Mouse (Mus musculus) neural tube, embryonic 13.5 days (tissue): Measurements from ENCODE around the gene Pi4kb. TPM values are rescaled to one million over a fixed set of nuclear protein-coding genes. Genes with fewer than 3 reads are reported as not detected.
"Not testable (repeated sequence)": the region's sequence is repeated elsewhere in the genome, so short reads cannot be mapped to it uniquely, and the experiment has no call there.

Source experiments
- ATAC-seq: fragments of 200-750 bp; cut with Nextera tagmentation; 2 replicates; pipeline ENCODE4 v1.8.0; 2017; ENCODE audit warnings: low read depth, mild to moderate bottlenecking, moderate TSS enrichment, moderate library complexity
- H3K27ac ChIP-seq: fragments of 300-500 bp; sonication (generic); replicated peaks from 2 replicates; pipeline ENCODE4 v1.5.1; 2015; ENCODE audit warnings: moderate library complexity, mild to moderate bottlenecking, inconsistent platforms
- H3K27me3 ChIP-seq: fragments of 300-500 bp; sonication (generic); 2 replicates; pipeline ENCODE4 v1.6.1; 2015; ENCODE audit warnings: mild to moderate bottlenecking, inconsistent platforms
- H3K36me3 ChIP-seq: fragments of 300-500 bp; sonication (generic); 2 replicates; pipeline ENCODE4 v1.6.1; 2015; ENCODE audit warnings: mild to moderate bottlenecking, inconsistent platforms
- H3K4me1 ChIP-seq: fragments of 300-500 bp; sonication (generic); replicated peaks from 2 replicates; pipeline ENCODE4 v1.6.1; 2015; ENCODE audit warnings: inconsistent platforms
- H3K4me2 ChIP-seq: fragments of 300-500 bp; sonication (generic); 2 replicates; pipeline ENCODE4 v1.6.1; 2015; ENCODE audit warnings: inconsistent platforms, mild to moderate bottlenecking, moderate library complexity
- H3K4me3 ChIP-seq: fragments of 300-500 bp; sonication (generic); 2 replicates; pipeline ENCODE4 v1.5.1; 2015; ENCODE audit warnings: mild to moderate bottlenecking, inconsistent platforms
- H3K9ac ChIP-seq: fragments of 300-500 bp; sonication (generic); 2 replicates; pipeline ENCODE4 v1.6.1; 2015; ENCODE audit warnings: moderate library complexity, mild to moderate bottlenecking, inconsistent platforms
- H3K9me3 ChIP-seq: fragments of 300-500 bp; sonication (generic); 2 replicates; pipeline ENCODE4 v1.6.1; 2016; ENCODE audit warnings: inconsistent platforms
- WGBS: fragments of 180-500 bp; shearing (Covaris S2); methylation state at CpG from one replicate; pipeline ENCODE4 v1.1.7; 2015; 5-methylcytosine and 5-hydroxymethylcytosine counted together
- polyA plus RNA-seq: library from polyadenylated mRNA; unstranded; fragments of >200 nt; fragmentation: Nextera tagmentation; extraction: Ambion mirVana; gene quantifications from 2 replicates; pipeline ENCODE4 v1.2.1, GENCODE M21; 2015

Pi4kb gene
- polyA plus RNA-seq, 1 experiment from 2014 or later: 26.7 TPM

DNA sequence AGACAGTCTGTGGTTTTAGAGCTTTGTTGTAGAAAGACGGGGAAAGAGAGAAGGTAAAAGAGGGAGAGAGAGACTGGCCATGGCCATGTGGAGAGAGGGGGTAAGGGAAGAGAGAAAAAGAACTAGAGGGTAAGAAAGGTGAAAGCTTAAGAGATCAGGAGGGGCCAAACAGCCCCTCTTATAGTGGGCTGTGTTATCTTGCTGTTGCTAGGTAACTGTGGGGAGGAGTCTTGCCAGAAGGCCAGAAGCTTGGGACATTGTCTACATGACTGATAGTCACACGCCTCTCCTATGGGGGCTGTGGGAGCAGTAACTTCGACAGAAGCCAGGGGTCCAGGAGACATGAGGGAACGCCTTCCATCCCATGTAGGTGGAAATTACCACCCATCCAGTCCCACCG, 50.7 kb downstream of the Pi4kb start:
- ATAC-seq: no peak
- 30% methylated on average over 5 of the region's 5 CpGs for WGBS

GRCm38 (mm10) chr3:95027057-95027645, 52.6 kb downstream of the Pi4kb start:
- Histone ChIP-seq H3K27me3 (no peaks in the 10 kb centered on the region), H3K4me3 (no peak overlapping the region), H3K9me3 (no peaks in the 10 kb centered on the region), H3K9ac (no peak overlapping the region), H3K27ac (no peak overlapping the region), H3K36me3 (peaks cover 27% of the 10 kb centered on the region), H3K4me2 (no peak overlapping the region), H3K4me1 (peaks cover 19% of the 10 kb centered on the region)
- ATAC-seq: no peak
- 39% methylated on average over 5 of the region's 5 CpGs for WGBS

More for the DNA sequence above, 50.7 kb downstream of the Pi4kb start:
- Histone ChIP-seq H3K27me3 (no peaks in the 10 kb centered on the region), H3K9ac (0 out of 2 replicates have a peak overlapping the region, but pooled peaks have one; percentile 26), H3K4me1 (peaks cover 19% of the 10 kb centered on the region), H3K4me3 (no peak overlapping the region), H3K9me3 (no peaks in the 10 kb centered on the region), H3K27ac (no peak overlapping the region), H3K4me2 (no peak overlapping the region), H3K36me3 (peaks cover 8% of the 10 kb centered on the region; the same call in 1 of the 2 replicates)

DNA sequence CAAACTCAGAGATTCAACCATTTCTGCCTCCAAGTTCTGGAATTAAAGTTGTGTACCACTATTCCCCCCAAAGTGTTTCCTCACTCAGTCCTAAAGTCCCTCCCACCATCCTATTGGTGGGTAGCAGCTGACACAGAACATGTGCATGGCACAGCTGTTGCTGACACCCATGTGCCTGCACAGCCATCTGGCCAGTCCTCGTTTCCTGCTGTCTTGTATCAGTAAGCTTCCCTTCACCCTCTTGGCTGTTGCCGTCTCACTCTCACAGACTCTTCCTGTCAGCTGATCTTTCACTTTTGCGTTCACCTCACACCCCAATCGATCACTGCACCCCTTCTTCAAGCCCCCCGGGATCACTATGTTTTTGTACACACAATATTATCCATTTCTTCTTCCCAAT, 53.2 kb downstream of the Pi4kb start:
- H3K9ac ChIP-seq: no peak overlapping the region
- peaks cover 19% of the 10 kb centered on the region for H3K4me1 ChIP-seq
- H3K4me2 ChIP-seq: no peak overlapping the region
- H3K9me3 ChIP-seq: no peaks in the 10 kb centered on the region
- 0 out of 2 replicates have a peak, but pooled peaks have one; percentile 44 for ATAC-seq
- 52% methylated on average over 5 of the region's 5 CpGs for WGBS
- peaks cover 32% of the 10 kb centered on the region for H3K36me3 ChIP-seq
- no peaks in the 10 kb centered on the region for H3K27me3 ChIP-seq
- no peak overlapping the region for H3K27ac ChIP-seq
- H3K4me3 ChIP-seq: no peak overlapping the region

DNA sequence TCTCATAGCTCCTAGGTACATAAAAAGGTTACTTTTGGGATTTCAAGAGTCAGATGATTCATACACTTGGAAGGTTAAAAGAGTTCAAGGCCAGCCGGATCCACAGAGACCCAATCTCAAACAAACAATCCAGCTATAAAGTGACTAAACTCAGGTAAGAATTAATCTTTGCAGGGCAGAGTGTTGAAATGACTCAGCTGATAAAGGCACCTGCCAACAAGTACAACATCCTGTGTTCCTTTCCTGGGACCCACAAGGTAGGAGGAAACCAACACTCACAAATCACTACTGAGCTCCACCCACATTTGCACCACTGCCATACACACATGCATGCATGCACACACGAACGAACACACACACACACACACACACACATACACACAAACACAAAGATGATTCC, 54.1 kb downstream of the Pi4kb start:
- Histone ChIP-seq H3K4me1 (peaks cover 19% of the 10 kb centered on the region), H3K36me3 (peaks cover 41% of the 10 kb centered on the region), H3K9ac (no peak overlapping the region), H3K4me3 (no peak overlapping the region), H3K27me3 (no peaks in the 10 kb centered on the region), H3K27ac (no peak overlapping the region), H3K4me2 (no peak overlapping the region), H3K9me3 (no peaks in the 10 kb centered on the region)
- ATAC-seq: no peak
- 88% methylated on average over 3 of the region's 3 CpGs for WGBS

DNA sequence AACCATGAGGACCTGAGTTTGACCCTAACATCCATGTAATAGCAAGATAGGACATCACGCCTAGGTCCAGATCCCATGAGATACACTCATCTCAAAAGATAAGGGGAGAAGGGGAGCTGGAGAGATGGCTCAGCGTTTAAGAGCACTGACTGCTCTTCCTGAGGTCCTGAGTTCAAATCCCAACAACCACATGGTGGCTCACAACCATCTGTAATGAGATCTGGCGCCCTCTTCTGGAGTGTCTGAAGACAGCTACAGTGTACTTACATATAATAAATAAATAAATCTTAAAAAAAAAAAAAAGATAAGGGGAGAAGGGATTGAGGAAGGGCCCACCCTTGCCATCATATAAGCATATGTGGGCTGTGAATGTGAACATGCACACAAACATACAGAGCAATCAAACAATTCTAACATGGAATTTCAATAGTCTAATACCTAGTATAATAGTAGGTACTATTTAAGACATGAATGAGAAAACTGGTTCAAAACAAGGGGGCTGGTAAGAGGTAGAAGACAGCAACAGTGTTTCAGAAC, 54.8 kb downstream of the Pi4kb start:
- Histone ChIP-seq H3K36me3 (peaks cover 49% of the 10 kb centered on the region), H3K4me1 (peaks cover 19% of the 10 kb centered on the region)
- H3K27ac ChIP-seq, H3K9ac ChIP-seq, ATAC-seq, H3K4me3 ChIP-seq, H3K27me3 ChIP-seq, H3K9me3 ChIP-seq, H3K4me2 ChIP-seq: not testable (repeated sequence)
- WGBS: 67% methylated on average over 3 of the region's 3 CpGs

- 65% methylated on average over 3 of the region's 3 CpGs for WGBS
- no peak overlapping the region for H3K9ac ChIP-seq
- peaks cover 14% of the 10 kb centered on the region for H3K4me1 ChIP-seq
- no peak overlapping the region for H3K4me3 ChIP-seq
- no peak overlapping the region for H3K27ac ChIP-seq
- ATAC-seq: no peak
- H3K27me3 ChIP-seq: no peaks in the 10 kb centered on the region
- H3K9me3 ChIP-seq: no peaks in the 10 kb centered on the region
- no peak overlapping the region for H3K4me2 ChIP-seq
- H3K36me3 ChIP-seq: peaks cover 55% of the 10 kb centered on the region
Observed at GRCm38 (mm10) chr3:95029953-95030352, 55.4 kb downstream of the Pi4kb start.

DNA sequence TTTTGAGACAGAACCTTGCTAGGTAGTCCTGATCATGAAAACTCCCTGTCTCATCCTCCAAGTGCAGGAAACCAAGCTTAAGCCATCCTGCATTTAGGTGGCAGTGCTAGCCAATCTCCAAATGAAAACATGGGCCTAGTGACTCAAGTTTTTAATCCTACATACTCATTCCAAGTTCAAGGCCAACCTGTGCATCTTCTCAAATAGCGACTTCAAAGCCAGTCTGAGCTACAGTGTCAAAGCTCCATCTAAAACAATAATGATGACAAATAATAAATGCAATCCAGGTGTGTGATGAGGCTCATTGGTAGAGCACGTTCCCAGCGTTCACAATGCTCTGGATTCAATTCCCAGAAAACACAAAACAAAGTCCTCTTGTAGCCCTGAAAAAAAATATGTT, 67.1 kb downstream of the Pi4kb start:
- Histone ChIP-seq H3K4me3 (peak overlapping the region; percentile 66), H3K36me3 (peaks cover 22% of the 10 kb centered on the region), H3K9me3 (no peaks in the 10 kb centered on the region), H3K27me3 (no peaks in the 10 kb centered on the region), H3K9ac (peak overlapping the region; percentile 86), H3K4me2 (peak overlapping the region; percentile 77), H3K27ac (no peak overlapping the region), H3K4me1 (peaks cover 13% of the 10 kb centered on the region)
- WGBS: 22% methylated on average over 3 of the region's 3 CpGs
- no peak for ATAC-seq

- ATAC-seq: peak; percentile 99
- Histone ChIP-seq H3K27ac (peak within 1 kb of the TSS; percentile 59; the same call in 1 of the 2 replicates), H3K4me2 (peak within 1 kb of the TSS; percentile 77), H3K27me3 (no peaks in the 10 kb centered on the region), H3K4me1 (peaks cover 13% of the 10 kb centered on the region), H3K9me3 (no peaks in the 10 kb centered on the region), H3K36me3 (peaks cover 18% of the 10 kb centered on the region; the same call in 1 of the 2 replicates), H3K4me3 (peak within 1 kb of the TSS; percentile 66), H3K9ac (peak within 1 kb of the TSS; percentile 86)
- under 1% methylated on average over 36 of the region's 36 CpGs for WGBS
Observed at GRCm38 (mm10) chr3:95042166-95042837, 67.8 kb downstream of the Pi4kb start, which contains the start of gene Psmd4. Gene Psmd4 (minus strand): TSS chr3:95042614.

DNA sequence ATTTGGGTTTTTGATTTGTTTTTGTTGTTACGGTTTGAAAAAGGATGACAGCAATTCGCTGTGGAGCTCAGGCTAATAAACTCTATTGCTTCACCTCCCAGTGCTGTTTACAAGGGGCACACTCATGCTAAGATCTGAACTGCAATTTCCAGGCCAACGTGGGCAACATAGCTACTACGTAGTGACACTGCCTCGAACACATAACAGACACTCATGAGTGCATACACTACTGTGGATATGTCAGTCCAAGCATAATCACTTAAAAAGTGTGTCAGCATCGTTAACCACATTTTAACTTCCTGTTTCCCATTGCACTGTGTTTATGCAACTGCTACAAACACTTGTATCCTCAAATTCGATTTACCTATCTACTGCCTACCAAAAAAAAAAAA, 68.3 kb downstream of the Pi4kb start:
- peak overlapping the region; percentile 66 for H3K4me3 ChIP-seq
- H3K36me3 ChIP-seq: peaks cover 15% of the 10 kb centered on the region; the same call in 1 of the 2 replicates
- H3K9me3 ChIP-seq: no peaks in the 10 kb centered on the region
- peaks cover 13% of the 10 kb centered on the region for H3K4me1 ChIP-seq
- H3K27me3 ChIP-seq: no peaks in the 10 kb centered on the region
- WGBS: 26% methylated on average over 7 of the region's 7 CpGs
- ATAC-seq: peak; percentile 69
- peak overlapping the region; percentile 77 for H3K4me2 ChIP-seq
- H3K27ac ChIP-seq: peak overlapping the region; percentile 57; the same call in 1 of the 2 replicates
- peak overlapping the region; percentile 86 for H3K9ac ChIP-seq

GRCm38 (mm10) chr3:95043251-95043650, 68.7 kb downstream of the Pi4kb start:
- H3K36me3 ChIP-seq: peaks cover 11% of the 10 kb centered on the region; the same call in 1 of the 2 replicates
- ATAC-seq: no peak
- no peaks in the 10 kb centered on the region for H3K27me3 ChIP-seq
- no peak overlapping the region for H3K4me2 ChIP-seq
- no peak overlapping the region; the same call in 1 of the 2 replicates for H3K4me3 ChIP-seq
- 83% methylated on average over 6 of the region's 6 CpGs for WGBS
- peaks cover 13% of the 10 kb centered on the region for H3K4me1 ChIP-seq
- no peak overlapping the region for H3K9ac ChIP-seq
- H3K9me3 ChIP-seq: no peaks in the 10 kb centered on the region
- H3K27ac ChIP-seq: no peak overlapping the region

GRCm38 (mm10) chr3:95046462-95047057, 72.0 kb downstream of the Pi4kb start:
- Histone ChIP-seq H3K27ac (no peak overlapping the region), H3K4me1 (peaks cover 6% of the 10 kb centered on the region), H3K36me3 (no peaks in the 10 kb centered on the region), H3K4me2 (no peak overlapping the region), H3K9ac (no peak overlapping the region), H3K4me3 (no peak overlapping the region), H3K27me3 (no peaks in the 10 kb centered on the region), H3K9me3 (no peaks in the 10 kb centered on the region)
- no peak for ATAC-seq
- 92% methylated on average over 11 of the region's 11 CpGs for WGBS

GRCm38 (mm10) chr3:95047914-95048313, 73.4 kb downstream of the Pi4kb start:
- Histone ChIP-seq H3K9ac (no peak overlapping the region), H3K27me3 (no peaks in the 10 kb centered on the region), H3K36me3 (no peaks in the 10 kb centered on the region), H3K9me3 (no peaks in the 10 kb centered on the region), H3K4me3 (no peak overlapping the region), H3K27ac (no peak overlapping the region), H3K4me1 (peaks cover under 1% of the 10 kb centered on the region; the same call in 1 of the 2 replicates), H3K4me2 (no peak overlapping the region)
- 77% methylated on average over 3 of the region's 3 CpGs for WGBS
- ATAC-seq: no peak
